Mouse (Mus musculus): ENCODE data around the gene Tmem174. TPM values are rescaled to one million over a fixed set of nuclear protein-coding genes. Genes with fewer than 3 reads are reported as not detected.

Gene Tmem174
- polyA plus RNA-seq, 1 experiment from 2014 or later = not detected

GRCm38 (mm10) chr13:98638507-98639166, 1.4 kb upstream of the Tmem174 start:
- H3K27ac ChIP-seq (ENCODE audit: low read depth, low read length) = no peak overlapping the region
- no peak overlapping the region for H3K9ac ChIP-seq (ENCODE audit: low read depth, low read length)
- no peaks in the 10 kb centered on the region for H3K36me3 ChIP-seq (ENCODE audit: control insufficient read depth, insufficient read depth, low read length)
- H3K9me3 ChIP-seq (ENCODE audit: control insufficient read depth, low read length) = no peaks in the 10 kb centered on the region
- no peak overlapping the region for H3K4me3 ChIP-seq (ENCODE audit: low read depth, low read length)
- H3K27me3 ChIP-seq (replicated peaks; ENCODE audit: control insufficient read depth, insufficient read depth, low read length) = peaks cover 3% of the 10 kb centered on the region; the same call in 1 of the 2 replicates
- ATAC-seq (replicated peaks; ENCODE audit: low FRiP score) (no peak), DNase-seq (ENCODE audit: low spot score) (no peak)
- H3K4me1 ChIP-seq (replicated peaks; ENCODE audit: control insufficient read depth, insufficient read depth, low read length) = no peaks in the 10 kb centered on the region
- 80% methylated on average over 5 of the region's 5 CpGs for WGBS
- H3K4me2 ChIP-seq = no peak overlapping the region

GRCm38 (mm10) chr13:98636571-98636970, 639 bp downstream of the Tmem174 start:
- Histone ChIP-seq H3K27ac (ENCODE audit: low read depth, low read length) (no peak overlapping the region), H3K4me1 (replicated peaks; ENCODE audit: control insufficient read depth, insufficient read depth, low read length) (no peaks in the 10 kb centered on the region), H3K27me3 (replicated peaks; ENCODE audit: control insufficient read depth, insufficient read depth, low read length) (peaks cover 3% of the 10 kb centered on the region; the same call in 1 of the 2 replicates), H3K36me3 (ENCODE audit: control insufficient read depth, insufficient read depth, low read length) (no peaks in the 10 kb centered on the region), H3K9me3 (ENCODE audit: control insufficient read depth, low read length) (no peaks in the 10 kb centered on the region), H3K4me3 (ENCODE audit: low read depth, low read length) (no peak overlapping the region), H3K9ac (ENCODE audit: low read depth, low read length) (no peak overlapping the region), H3K4me2 (no peak overlapping the region)
- 48% methylated on average over 18 of the region's 18 CpGs for WGBS
- DNase-seq (ENCODE audit: low spot score) (no peak), ATAC-seq (replicated peaks; ENCODE audit: low FRiP score) (no peak)

GRCm38 (mm10) chr13:98633641-98634484, 3.3 kb downstream of the Tmem174 start:
- H3K27me3 ChIP-seq (replicated peaks; ENCODE audit: control insufficient read depth, insufficient read depth, low read length) = peaks cover 3% of the 10 kb centered on the region; the same call in 1 of the 2 replicates
- no peak overlapping the region for H3K4me3 ChIP-seq (ENCODE audit: low read depth, low read length)
- H3K9ac ChIP-seq (ENCODE audit: low read depth, low read length) = no peak overlapping the region
- DNase-seq (ENCODE audit: low spot score) (no peak), ATAC-seq (replicated peaks; ENCODE audit: low FRiP score) (no peak)
- no peak overlapping the region for H3K4me2 ChIP-seq
- no peak overlapping the region for H3K27ac ChIP-seq (ENCODE audit: low read depth, low read length)
- no peaks in the 10 kb centered on the region for H3K9me3 ChIP-seq (ENCODE audit: control insufficient read depth, low read length)
- no peaks in the 10 kb centered on the region for H3K4me1 ChIP-seq (replicated peaks; ENCODE audit: control insufficient read depth, insufficient read depth, low read length)
- no peaks in the 10 kb centered on the region for H3K36me3 ChIP-seq (ENCODE audit: control insufficient read depth, insufficient read depth, low read length)
- WGBS = 41% methylated on average over 6 of the region's 6 CpGs

- H3K36me3 ChIP-seq (ENCODE audit: control insufficient read depth, insufficient read depth, low read length) = no peaks in the 10 kb centered on the region
- H3K27ac ChIP-seq (ENCODE audit: low read depth, low read length) = no peak overlapping the region
- H3K4me2 ChIP-seq = no peak overlapping the region
- no peak for DNase-seq (ENCODE audit: low spot score)
- no peak overlapping the region for H3K9ac ChIP-seq (ENCODE audit: low read depth, low read length)
- 70% methylated on average over 9 of the region's 9 CpGs for WGBS
- no peaks in the 10 kb centered on the region for H3K4me1 ChIP-seq (replicated peaks; ENCODE audit: control insufficient read depth, insufficient read depth, low read length)
- ATAC-seq (replicated peaks; ENCODE audit: low FRiP score) = no peak
- peaks cover 3% of the 10 kb centered on the region; the same call in 1 of the 2 replicates for H3K27me3 ChIP-seq (replicated peaks; ENCODE audit: control insufficient read depth, insufficient read depth, low read length)
- H3K9me3 ChIP-seq (ENCODE audit: control insufficient read depth, low read length) = no peaks in the 10 kb centered on the region
- H3K4me3 ChIP-seq (ENCODE audit: low read depth, low read length) = no peak overlapping the region
Measured at GRCm38 (mm10) chr13:98632306-98632942, 4.8 kb downstream of the Tmem174 start.

GRCm38 (mm10) chr13:98631105-98631838, 5.9 kb downstream of the Tmem174 start:
- Histone ChIP-seq H3K4me3 (ENCODE audit: low read depth, low read length) (no peak overlapping the region), H3K27ac (ENCODE audit: low read depth, low read length) (no peak overlapping the region), H3K9ac (ENCODE audit: low read depth, low read length) (no peak overlapping the region), H3K4me1 (replicated peaks; ENCODE audit: control insufficient read depth, insufficient read depth, low read length) (no peaks in the 10 kb centered on the region), H3K36me3 (ENCODE audit: control insufficient read depth, insufficient read depth, low read length) (no peaks in the 10 kb centered on the region), H3K9me3 (ENCODE audit: control insufficient read depth, low read length) (no peaks in the 10 kb centered on the region), H3K27me3 (replicated peaks; ENCODE audit: control insufficient read depth, insufficient read depth, low read length) (peaks cover 3% of the 10 kb centered on the region; the same call in 1 of the 2 replicates), H3K4me2 (no peak overlapping the region)
- WGBS = 53% methylated on average over 20 of the region's 20 CpGs
- DNase-seq (ENCODE audit: low spot score) (no peak), ATAC-seq (replicated peaks; ENCODE audit: low FRiP score) (no peak)

- Histone ChIP-seq H3K4me1 (replicated peaks; ENCODE audit: control insufficient read depth, insufficient read depth, low read length) (no peaks in the 10 kb centered on the region), H3K27ac (ENCODE audit: low read depth, low read length) (no peak overlapping the region), H3K4me2 (no peak overlapping the region), H3K36me3 (ENCODE audit: control insufficient read depth, insufficient read depth, low read length) (no peaks in the 10 kb centered on the region), H3K27me3 (replicated peaks; ENCODE audit: control insufficient read depth, insufficient read depth, low read length) (no peaks in the 10 kb centered on the region), H3K9ac (ENCODE audit: low read depth, low read length) (no peak overlapping the region), H3K4me3 (ENCODE audit: low read depth, low read length) (no peak overlapping the region), H3K9me3 (ENCODE audit: control insufficient read depth, low read length) (no peaks in the 10 kb centered on the region)
- 69% methylated on average over 20 of the region's 20 CpGs for WGBS
- no peak for ATAC-seq (replicated peaks; ENCODE audit: low FRiP score)
- DNase-seq (ENCODE audit: low spot score) = no peak
Measured at GRCm38 (mm10) chr13:98626736-98627135, 10.5 kb downstream of the Tmem174 start.

- H3K9ac ChIP-seq (ENCODE audit: low read depth, low read length) = no peak overlapping the region
- no peak overlapping the region for H3K4me3 ChIP-seq (ENCODE audit: low read depth, low read length)
- no peaks in the 10 kb centered on the region for H3K36me3 ChIP-seq (ENCODE audit: control insufficient read depth, insufficient read depth, low read length)
- no peaks in the 10 kb centered on the region for H3K27me3 ChIP-seq (replicated peaks; ENCODE audit: control insufficient read depth, insufficient read depth, low read length)
- DNase-seq (ENCODE audit: low spot score) (no peak), ATAC-seq (replicated peaks; ENCODE audit: low FRiP score) (no peak)
- H3K9me3 ChIP-seq (ENCODE audit: control insufficient read depth, low read length) = no peaks in the 10 kb centered on the region
- 88% methylated on average over 10 of the region's 10 CpGs for WGBS
- H3K4me2 ChIP-seq = no peak overlapping the region
- no peak overlapping the region for H3K27ac ChIP-seq (ENCODE audit: low read depth, low read length)
- no peaks in the 10 kb centered on the region for H3K4me1 ChIP-seq (replicated peaks; ENCODE audit: control insufficient read depth, insufficient read depth, low read length)
Measured at GRCm38 (mm10) chr13:98624506-98624905, 12.7 kb downstream of the Tmem174 start.

GRCm38 (mm10) chr13:98622881-98623549, 14.2 kb downstream of the Tmem174 start:
- no peak overlapping the region for H3K27ac ChIP-seq (ENCODE audit: low read depth, low read length)
- no peaks in the 10 kb centered on the region for H3K27me3 ChIP-seq (replicated peaks; ENCODE audit: control insufficient read depth, insufficient read depth, low read length)
- WGBS = 57% methylated on average over 8 of the region's 8 CpGs
- no peak overlapping the region for H3K4me3 ChIP-seq (ENCODE audit: low read depth, low read length)
- no peak overlapping the region for H3K4me2 ChIP-seq
- ATAC-seq (replicated peaks; ENCODE audit: low FRiP score) (no peak), DNase-seq (ENCODE audit: low spot score) (no peak)
- H3K36me3 ChIP-seq (ENCODE audit: control insufficient read depth, insufficient read depth, low read length) = no peaks in the 10 kb centered on the region
- H3K9me3 ChIP-seq (ENCODE audit: control insufficient read depth, low read length) = no peaks in the 10 kb centered on the region
- H3K4me1 ChIP-seq (replicated peaks; ENCODE audit: control insufficient read depth, insufficient read depth, low read length) = no peaks in the 10 kb centered on the region
- H3K9ac ChIP-seq (ENCODE audit: low read depth, low read length) = no peak overlapping the region
